Mouse (Mus musculus): ENCODE data around the gene Prdx2.

The Prdx2 gene

DNA sequence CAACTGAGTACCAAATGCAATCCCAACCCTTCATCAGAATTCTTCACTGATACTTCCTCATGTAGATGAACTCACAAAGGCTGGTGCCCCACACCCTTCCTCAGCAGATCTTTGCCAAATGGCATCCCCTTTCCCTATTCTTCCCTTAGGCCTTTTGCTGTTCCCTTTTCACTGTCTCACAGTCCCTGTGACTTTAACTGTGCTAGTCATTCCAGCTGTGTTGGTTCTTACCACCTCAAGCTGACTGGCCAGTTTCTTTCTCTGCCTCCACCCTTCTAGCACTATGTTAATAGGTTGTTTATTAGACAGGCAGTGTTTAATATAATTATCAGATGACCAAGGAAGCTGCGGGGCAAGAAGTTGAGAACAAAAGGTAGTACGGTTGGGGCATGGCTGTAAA lies 737 bp upstream of the Prdx2 start:
- H3K27me3 ChIP-seq (ENCODE audit: control insufficient read depth, insufficient read depth, low read length, poor library complexity, severe bottlenecking): no peaks in the 10 kb centered on the region
- no peaks in the 10 kb centered on the region; the same call in 1 of the 2 replicates for H3K36me3 ChIP-seq (ENCODE audit: control insufficient read depth, insufficient read depth, low read length, poor library complexity, severe bottlenecking)
- DNase-seq (ENCODE audit: low read depth, low spot score): no peak

DNA sequence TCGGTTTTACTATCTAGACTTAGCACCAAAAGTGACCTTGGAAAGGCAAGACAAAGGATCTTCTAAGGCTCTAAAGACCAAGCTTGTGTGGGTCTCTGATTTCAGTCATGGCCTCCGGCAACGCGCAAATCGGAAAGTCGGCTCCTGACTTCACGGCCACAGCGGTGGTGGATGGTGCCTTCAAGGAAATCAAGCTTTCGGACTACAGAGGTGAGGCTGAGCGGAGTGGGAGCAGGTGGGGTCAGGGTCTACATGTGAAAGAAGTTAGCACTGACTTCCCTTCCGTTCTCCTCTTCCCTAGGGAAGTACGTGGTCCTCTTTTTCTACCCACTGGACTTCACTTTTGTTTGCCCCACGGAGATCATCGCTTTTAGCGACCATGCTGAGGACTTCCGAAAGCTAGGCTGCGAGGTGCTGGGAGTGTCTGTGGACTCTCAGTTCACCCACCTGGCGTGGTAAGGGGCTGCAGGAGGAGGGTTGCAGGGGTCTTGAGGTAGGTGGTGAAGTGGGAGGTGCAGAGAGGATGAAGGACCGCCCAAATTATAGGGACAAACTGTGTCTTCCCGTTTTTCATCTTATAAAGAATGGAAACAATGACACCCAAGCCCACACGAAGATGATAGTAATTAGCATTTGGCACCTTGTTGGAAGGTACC lies 876 bp downstream of the Prdx2 start:
- Histone ChIP-seq H3K27me3 (ENCODE audit: control insufficient read depth, insufficient read depth, low read length, poor library complexity, severe bottlenecking) (no peaks in the 10 kb centered on the region), H3K36me3 (ENCODE audit: control insufficient read depth, insufficient read depth, low read length, poor library complexity, severe bottlenecking) (no peaks in the 10 kb centered on the region; the same call in 1 of the 2 replicates)
- DNase-seq (ENCODE audit: low read depth, low spot score): no peak

- Histone ChIP-seq H3K27me3 (ENCODE audit: control insufficient read depth, insufficient read depth, low read length, poor library complexity, severe bottlenecking) (no peaks in the 10 kb centered on the region), H3K36me3 (ENCODE audit: control insufficient read depth, insufficient read depth, low read length, poor library complexity, severe bottlenecking) (no peaks in the 10 kb centered on the region; the same call in 1 of the 2 replicates)
- no peak for DNase-seq (ENCODE audit: low read depth, low spot score)
Measured at GRCm38 (mm10) chr8:84970913-84971312, 1.5 kb downstream of the Prdx2 start.

DNA sequence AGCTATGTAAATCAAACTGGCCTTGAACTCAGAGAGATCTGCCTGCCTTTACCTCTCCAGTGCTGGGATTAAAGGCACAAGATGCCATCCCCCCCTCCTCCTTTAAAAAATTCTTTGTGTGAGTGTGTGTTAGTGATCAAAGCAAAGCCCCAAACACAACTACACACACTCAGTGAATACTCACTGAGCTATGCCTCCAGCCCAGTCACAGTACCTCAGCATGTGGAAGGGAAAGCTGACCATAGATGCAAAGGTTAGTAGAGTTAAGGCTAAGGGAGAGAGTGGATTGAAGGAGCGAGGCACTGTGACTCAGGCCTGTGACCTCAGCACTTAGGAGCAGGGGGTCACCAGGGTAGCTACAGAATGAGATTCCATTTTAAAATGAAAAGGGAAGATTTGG lies 3.7 kb downstream of the Prdx2 start:
- no peaks in the 10 kb centered on the region; the same call in 1 of the 2 replicates for H3K36me3 ChIP-seq (ENCODE audit: control insufficient read depth, insufficient read depth, low read length, poor library complexity, severe bottlenecking)
- no peak for DNase-seq (ENCODE audit: low read depth, low spot score)
- no peaks in the 10 kb centered on the region for H3K27me3 ChIP-seq (ENCODE audit: control insufficient read depth, insufficient read depth, low read length, poor library complexity, severe bottlenecking)

DNA sequence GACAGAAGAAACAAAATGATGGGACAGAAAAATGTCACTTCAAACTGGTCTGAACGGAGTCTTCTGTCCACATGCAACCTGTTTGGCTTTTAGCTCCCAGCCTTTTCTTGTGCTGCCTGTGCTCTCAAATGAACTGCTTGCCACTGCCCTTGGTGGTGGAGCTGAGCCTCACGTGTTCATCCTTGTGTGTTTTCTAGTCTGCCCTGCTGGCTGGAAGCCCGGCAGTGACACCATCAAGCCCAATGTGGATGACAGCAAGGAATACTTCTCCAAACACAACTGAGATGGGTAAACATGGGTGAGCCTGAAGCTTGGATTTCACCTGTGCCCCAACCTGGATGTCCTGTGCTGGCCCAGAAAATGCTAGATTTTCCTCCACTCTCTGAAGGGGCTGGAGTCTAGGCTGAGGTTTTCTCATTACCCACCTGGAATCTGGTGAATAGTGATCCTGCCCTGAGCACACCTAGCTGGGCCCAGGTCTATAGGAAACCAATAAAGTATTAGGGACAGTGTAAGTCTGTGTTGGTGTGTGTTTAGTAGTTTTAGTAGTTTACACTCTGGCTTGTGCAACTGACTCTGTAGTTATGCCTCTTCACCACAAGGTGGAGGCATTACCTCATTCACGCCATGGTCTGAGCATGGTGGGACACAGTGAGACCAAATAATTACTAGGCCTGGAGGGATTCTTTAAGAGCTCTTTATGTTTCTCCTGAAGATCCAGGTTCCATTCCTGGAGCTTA lies 4.6 kb downstream of the Prdx2 start:
- no peaks in the 10 kb centered on the region; the same call in 1 of the 2 replicates for H3K36me3 ChIP-seq (ENCODE audit: control insufficient read depth, insufficient read depth, low read length, poor library complexity, severe bottlenecking)
- no peaks in the 10 kb centered on the region for H3K27me3 ChIP-seq (ENCODE audit: control insufficient read depth, insufficient read depth, low read length, poor library complexity, severe bottlenecking)
- peak; percentile 82 for DNase-seq (ENCODE audit: low read depth, low spot score)

- no peaks in the 10 kb centered on the region for H3K27me3 ChIP-seq (ENCODE audit: control insufficient read depth, insufficient read depth, low read length, poor library complexity, severe bottlenecking)
- no peaks in the 10 kb centered on the region; the same call in 1 of the 2 replicates for H3K36me3 ChIP-seq (ENCODE audit: control insufficient read depth, insufficient read depth, low read length, poor library complexity, severe bottlenecking)
- peak; percentile 70 for DNase-seq (ENCODE audit: low read depth, low spot score)
Measured at GRCm38 (mm10) chr8:84974543-84975142, 5.3 kb downstream of the Prdx2 start.

GRCm38 (mm10) chr8:84975434-84975833 lies 6.0 kb downstream of the Prdx2 start:
- peak; percentile 92 for DNase-seq (ENCODE audit: low read depth, low spot score)
- no peaks in the 10 kb centered on the region for H3K27me3 ChIP-seq (ENCODE audit: control insufficient read depth, insufficient read depth, low read length, poor library complexity, severe bottlenecking)
- H3K36me3 ChIP-seq (ENCODE audit: control insufficient read depth, insufficient read depth, low read length, poor library complexity, severe bottlenecking): no peaks in the 10 kb centered on the region; the same call in 1 of the 2 replicates

DNA sequence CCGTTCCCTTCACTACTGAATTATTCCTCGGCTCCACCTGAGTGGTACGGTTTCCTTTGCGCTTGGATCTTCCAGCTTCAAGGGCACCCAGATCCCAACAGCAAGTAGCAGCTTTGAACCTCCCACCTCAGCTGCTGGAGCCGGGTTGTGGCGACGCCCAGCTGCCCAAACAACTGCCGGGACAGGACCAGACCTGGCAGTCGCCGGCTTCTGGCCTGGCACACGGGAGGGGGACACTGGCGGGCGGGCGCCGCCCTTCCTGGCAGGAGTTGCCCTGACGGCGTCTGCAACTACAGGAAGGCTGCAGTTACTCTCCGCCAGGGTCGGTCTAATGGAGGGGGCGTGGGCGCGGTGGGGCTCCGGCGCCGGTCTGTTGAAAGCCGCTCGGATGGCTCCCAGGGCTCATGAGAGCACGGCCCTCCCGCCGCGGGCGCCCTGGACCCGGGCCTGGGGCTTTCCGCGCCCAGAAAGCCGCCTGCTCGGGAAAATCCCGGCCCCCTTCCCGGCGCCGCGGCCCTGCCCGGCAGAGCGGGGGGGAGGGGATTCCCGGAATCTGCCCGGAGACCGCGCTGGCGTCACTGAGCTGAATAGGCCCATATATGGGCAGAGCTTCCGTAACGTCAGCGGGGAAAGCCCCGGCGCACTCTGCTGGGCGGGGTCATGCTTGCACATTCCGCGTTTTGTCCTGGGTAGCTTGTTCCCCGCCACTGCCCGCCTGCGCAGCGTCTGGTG lies 6.8 kb downstream of the Prdx2 start:
- DNase-seq (ENCODE audit: low read depth, low spot score): peak; percentile 97
- Histone ChIP-seq H3K27me3 (ENCODE audit: control insufficient read depth, insufficient read depth, low read length, poor library complexity, severe bottlenecking) (no peaks in the 10 kb centered on the region), H3K36me3 (ENCODE audit: control insufficient read depth, insufficient read depth, low read length, poor library complexity, severe bottlenecking) (no peaks in the 10 kb centered on the region)

- no peak for DNase-seq (ENCODE audit: low read depth, low spot score)
- H3K36me3 ChIP-seq (ENCODE audit: control insufficient read depth, insufficient read depth, low read length, poor library complexity, severe bottlenecking): no peaks in the 10 kb centered on the region
- H3K27me3 ChIP-seq (ENCODE audit: control insufficient read depth, insufficient read depth, low read length, poor library complexity, severe bottlenecking): no peaks in the 10 kb centered on the region
Measured at GRCm38 (mm10) chr8:84976763-84977434, 7.5 kb downstream of the Prdx2 start.

GRCm38 (mm10) chr8:84977435-84978247 lies 8.3 kb downstream of the Prdx2 start:
- Histone ChIP-seq H3K27me3 (ENCODE audit: control insufficient read depth, insufficient read depth, low read length, poor library complexity, severe bottlenecking) (no peaks in the 10 kb centered on the region), H3K36me3 (ENCODE audit: control insufficient read depth, insufficient read depth, low read length, poor library complexity, severe bottlenecking) (no peaks in the 10 kb centered on the region)
- DNase-seq (ENCODE audit: low read depth, low spot score): peak; percentile 87

GRCm38 (mm10) chr8:84978248-84978940 lies 9.0 kb downstream of the Prdx2 start, which contains the start of gene Junb:
Gene Junb (minus strand): TSS chr8:84978718.
- DNase-seq (ENCODE audit: low read depth, low spot score): peak; percentile 99
- Histone ChIP-seq H3K36me3 (ENCODE audit: control insufficient read depth, insufficient read depth, low read length, poor library complexity, severe bottlenecking) (no peaks in the 10 kb centered on the region), H3K27me3 (ENCODE audit: control insufficient read depth, insufficient read depth, low read length, poor library complexity, severe bottlenecking) (no peaks in the 10 kb centered on the region)

DNA sequence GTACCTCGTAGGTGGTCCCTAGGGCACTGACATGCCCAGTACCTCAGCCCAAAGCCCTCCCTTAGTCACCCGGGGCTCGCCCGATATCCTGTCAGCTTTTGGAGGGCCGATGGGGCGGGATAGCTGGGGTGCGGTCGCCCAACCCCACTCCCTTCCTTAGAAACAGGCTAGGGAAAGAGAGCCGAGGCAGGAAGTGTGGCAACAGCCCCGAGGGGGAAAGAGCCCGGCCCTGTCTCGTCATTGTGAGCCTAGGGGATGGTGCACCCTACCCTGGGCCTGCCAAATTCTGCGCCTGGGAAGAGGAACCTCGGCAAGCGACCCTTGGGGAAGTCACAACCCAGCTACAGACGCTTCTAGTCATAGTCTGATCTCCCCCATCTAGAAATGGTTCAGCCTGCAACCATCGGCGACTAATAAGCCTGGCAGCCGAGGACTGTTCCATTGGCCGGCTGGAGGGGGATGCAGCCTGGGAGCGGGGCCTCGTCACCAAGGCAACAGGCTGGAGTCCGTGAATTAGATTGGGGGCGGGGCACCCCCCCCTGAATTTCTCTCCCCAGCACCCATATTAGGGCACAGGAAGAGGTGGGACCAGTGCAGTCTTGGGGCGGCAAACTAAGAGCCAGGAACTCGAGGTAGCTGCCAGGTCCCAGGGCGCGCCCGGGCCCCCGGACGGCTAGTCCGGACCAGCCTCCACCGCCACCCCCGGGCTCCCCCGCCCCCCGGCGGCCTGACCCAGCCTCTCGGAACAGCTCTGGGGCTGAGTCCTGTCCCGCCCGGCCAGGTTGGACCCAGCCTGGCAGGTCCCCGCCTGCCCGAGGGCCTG lies 10.4 kb downstream of the Prdx2 start:
- peak; percentile 99 for DNase-seq (ENCODE audit: low read depth, low spot score)
- Histone ChIP-seq H3K27me3 (ENCODE audit: control insufficient read depth, insufficient read depth, low read length, poor library complexity, severe bottlenecking) (no peaks in the 10 kb centered on the region), H3K36me3 (ENCODE audit: control insufficient read depth, insufficient read depth, low read length, poor library complexity, severe bottlenecking) (no peaks in the 10 kb centered on the region)
